Mouse (Mus musculus) activated CD4-positive, CD25-positive, alpha-beta regulatory T cell (primary cell): ENCODE measurements around the gene Olfr714. TPM values are rescaled to one million over a fixed set of nuclear protein-coding genes. Genes with fewer than 3 reads are reported as not detected.

Source experiments
- polyA plus RNA-seq, 2 experiments: library from polyadenylated mRNA; unstranded; fragments of 100-300 nt; shearing (Covaris generic); gene quantifications; one replicate each; pipeline ENCODE4 v1.2.1; 2017

Gene Olfr714
- polyA plus RNA-seq, result not detected

DNA sequence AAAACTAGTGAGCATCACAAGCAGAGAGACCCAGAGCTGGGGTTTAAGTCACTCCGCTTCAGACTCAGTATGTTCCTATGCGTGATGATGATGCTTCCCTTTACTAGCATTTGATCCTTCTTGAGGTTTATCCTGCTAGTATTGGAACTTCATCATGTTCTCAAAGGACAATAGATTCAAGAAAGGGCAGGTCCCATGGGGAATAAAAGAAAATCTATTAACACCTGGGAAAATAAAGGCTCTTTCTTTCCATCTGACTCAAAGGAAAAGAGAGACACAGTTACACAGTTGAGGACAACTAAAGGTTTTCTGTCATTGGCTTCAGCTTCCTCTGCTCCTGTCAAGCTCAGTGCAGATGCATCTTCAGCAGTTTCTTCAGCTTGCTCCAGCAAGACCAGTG lies at the start of gene Olfr714:
Gene Olfr714 (plus strand): TSS at position 301 of the 400 bp plus-strand sequence.

DNA sequence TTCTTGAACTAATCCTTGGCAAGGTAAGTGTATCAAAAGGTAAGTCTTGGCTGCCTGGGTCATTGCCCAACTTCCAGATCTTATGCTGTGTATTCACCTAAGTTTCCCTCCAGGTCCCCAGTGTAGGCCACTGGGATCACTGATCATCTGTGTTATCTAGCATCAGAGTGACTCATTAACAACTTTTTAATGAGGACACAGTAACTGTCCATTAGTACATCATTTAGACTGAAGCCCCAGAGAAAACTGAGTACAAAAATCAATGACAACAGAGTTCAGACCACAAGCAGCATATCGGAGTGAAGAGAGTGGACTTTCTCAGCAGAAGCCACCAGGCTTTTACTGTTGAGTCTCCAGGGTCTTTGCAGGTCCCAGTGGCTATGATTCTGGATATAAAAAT lies 39.9 kb upstream of the Olfr714 start, which contains the start of gene Olfr713:
Gene Olfr713 (plus strand): TSS at position 301 of the 400 bp plus-strand sequence.

DNA sequence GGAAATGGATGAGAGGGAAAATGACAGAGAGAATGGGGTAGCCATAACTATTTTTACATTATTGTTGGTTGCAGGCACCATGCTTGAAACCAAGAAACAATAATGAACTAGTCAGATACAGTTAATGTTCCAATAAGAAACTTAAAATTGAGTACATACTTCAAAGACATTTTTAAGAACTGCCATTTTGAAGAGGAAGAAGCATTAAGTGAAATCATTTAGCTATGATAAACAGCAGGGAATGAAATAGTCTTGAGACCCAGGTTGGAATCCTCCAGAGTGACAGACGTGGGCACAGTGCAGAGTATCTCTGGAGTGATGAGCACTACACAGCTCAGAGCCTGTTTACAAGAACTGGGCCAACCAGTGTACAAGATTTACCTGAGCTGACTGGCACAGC lies 22.1 kb downstream of the Olfr714 start, which contains the start of gene Olfr17:
Gene Olfr17 (plus strand): TSS at position 301 of the 400 bp plus-strand sequence.

DNA sequence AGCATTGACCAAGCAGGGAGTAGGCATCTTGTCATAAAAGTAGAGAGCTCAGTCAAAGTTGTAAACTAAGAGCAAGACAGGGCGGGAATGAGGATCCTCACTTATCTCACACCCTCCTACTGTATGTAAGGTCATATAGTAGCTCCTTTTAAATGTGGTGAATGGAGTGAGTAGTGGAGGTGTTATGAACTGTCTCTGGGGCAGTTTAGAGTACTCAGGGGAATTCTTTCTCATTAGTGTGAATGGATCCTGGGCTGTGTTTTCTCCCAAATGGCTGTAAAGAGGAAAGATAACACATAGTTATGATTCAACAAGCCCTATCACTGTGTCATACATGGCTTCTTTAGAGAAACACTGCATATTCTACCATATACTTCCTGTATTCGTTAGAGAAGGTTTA lies 39.5 kb downstream of the Olfr714 start, which contains the start of gene Olfr715b:
Gene Olfr715b (minus strand): TSS at position 101 of the 400 bp plus-strand sequence.

Other genes starting within 250 kb of the Olfr714 start
- gene Olfr702, start 237.1 kb upstream of the Olfr714 start, polyA plus RNA-seq, result not detected
- gene Olfr703, start 227.6 kb upstream of the Olfr714 start, polyA plus RNA-seq, result not detected
- under 1 TPM in 1 of 2 experiments, not detected in 1; 0.09 TPM for gene Olfr704, start 207.8 kb upstream of the Olfr714 start, polyA plus RNA-seq
- under 1 TPM in 1 of 2 experiments, not detected in 1; 0.41 TPM for gene Olfr705, start 194.1 kb upstream of the Olfr714 start, polyA plus RNA-seq
- gene Olfr706, start 182.8 kb upstream of the Olfr714 start, polyA plus RNA-seq, result not detected
- gene Olfr707, start 169.7 kb upstream of the Olfr714 start, polyA plus RNA-seq, result not detected
- under 1 TPM in 1 of 2 experiments, not detected in 1; 0.28 TPM for gene Olfr1532-ps1, start 163.0 kb upstream of the Olfr714 start, polyA plus RNA-seq
- under 1 TPM in 1 of 2 experiments, not detected in 1; 0.42 TPM for gene Olfr709-ps1, start 138.8 kb upstream of the Olfr714 start, polyA plus RNA-seq
- not detected for gene Olfr710, start 122.7 kb upstream of the Olfr714 start, polyA plus RNA-seq
- under 1 TPM in 1 of 2 experiments, not detected in 1; 0.18 TPM for gene Olfr6, start 107.0 kb upstream of the Olfr714 start, polyA plus RNA-seq
- gene Olfr711, start 95.5 kb upstream of the Olfr714 start, polyA plus RNA-seq, result under 1 TPM in 1 of 2 experiments, not detected in 1; 0.15 TPM
- gene Olfr2, start 64.9 kb upstream of the Olfr714 start, polyA plus RNA-seq, result not detected
- gene Olfr713, start 39.8 kb upstream of the Olfr714 start, polyA plus RNA-seq, result not detected
- gene Olfr17, start 22.2 kb downstream of the Olfr714 start, polyA plus RNA-seq, result under 1 TPM; 0.14 to 0.17 TPM
- gene Olfr715b, start 39.4 kb downstream of the Olfr714 start, polyA plus RNA-seq, result not detected
- under 1 TPM in 1 of 2 experiments, not detected in 1; 0.05 TPM for gene Olfr715, start 60.1 kb downstream of the Olfr714 start, polyA plus RNA-seq
- gene Olfr716, start 67.3 kb downstream of the Olfr714 start, polyA plus RNA-seq, result under 1 TPM in 1 of 2 experiments, not detected in 1; 0.98 TPM
- not detected for gene Nlrp14, start 96.0 kb downstream of the Olfr714 start, polyA plus RNA-seq
- gene Rbmxl2, start 138.5 kb downstream of the Olfr714 start, polyA plus RNA-seq, result not detected